Mouse (Mus musculus): ENCODE results near the gene H3f3a. TPM values are rescaled to one million over a fixed set of nuclear protein-coding genes. Genes with fewer than 3 reads are reported as not detected.

H3f3a gene
- total RNA-seq, 4 experiments from 2014 or later, result 274 to 310 (median 289) TPM

GRCm38 (mm10) chr1:180762679-180763078 lies 51.1 kb downstream of the H3f3a start:
- DNase-seq (ENCODE audit: low spot score in 2 of 2), result no peak

- no peak for DNase-seq (ENCODE audit: low spot score in 2 of 2)
Measured at GRCm38 (mm10) chr1:180762180-180762579, 51.6 kb downstream of the H3f3a start.

- DNase-seq (ENCODE audit: low spot score in 2 of 2), result no peak
Measured at GRCm38 (mm10) chr1:180757956-180758520, 55.7 kb downstream of the H3f3a start.

- no peak for DNase-seq (ENCODE audit: low spot score in 2 of 2)
Measured at GRCm38 (mm10) chr1:180757252-180757955, 56.3 kb downstream of the H3f3a start.

- no peak for DNase-seq (ENCODE audit: low spot score in 2 of 2)
Measured at GRCm38 (mm10) chr1:180756711-180757110, 57.0 kb downstream of the H3f3a start.

- DNase-seq (ENCODE audit: low spot score in 2 of 2), result no peak
Measured at GRCm38 (mm10) chr1:180754376-180754775, 59.4 kb downstream of the H3f3a start.

- no peak for DNase-seq (ENCODE audit: low spot score in 2 of 2)
Measured at GRCm38 (mm10) chr1:180752115-180752514, 61.6 kb downstream of the H3f3a start.

Other genes with a start within 250 kb of the H3f3a start
- 10 to 100 TPM; 52.8 to 68.4 (median 58.4) TPM for gene Parp1, start 245.0 kb downstream of the H3f3a start, total RNA-seq (2022)
- 1 to 10 TPM; 3.6 to 4.6 (median 4.1) TPM for gene Lin9, start 172.8 kb downstream of the H3f3a start, total RNA-seq (2022)
- not detected for gene Mixl1, start 116.9 kb downstream of the H3f3a start, total RNA-seq (2022)
- 10 to 100 TPM; 10.2 to 15.0 (median 13.6) TPM for gene Acbd3, start 87.9 kb downstream of the H3f3a start, total RNA-seq (2022)
- gene Sde2, start 37.2 kb upstream of the H3f3a start, total RNA-seq (2022), result 1 to 10 TPM; 6.8 to 8.4 (median 7.6) TPM
- gene Lefty2, start 79.2 kb upstream of the H3f3a start, total RNA-seq (2022), result not detected
- 10 to 100 TPM in 3 of 4 experiments, 1 to 10 TPM in 1; 9.3 to 11.4 (median 10.8) TPM for gene Pycr2, start 90.3 kb upstream of the H3f3a start, total RNA-seq (2022)
- under 1 TPM in 3 of 4 experiments, not detected in 1; 0.19 to 0.34 (median 0.24) TPM for gene Lefty1, start 121.1 kb upstream of the H3f3a start, total RNA-seq (2022)
- 10 to 100 TPM; 14.9 to 18.2 (median 16.2) TPM for gene Tmem63a, start 128.4 kb upstream of the H3f3a start, total RNA-seq (2022)
- 10 to 100 TPM; 14.5 to 20.7 (median 16.2) TPM for gene Ephx1, start 207.0 kb upstream of the H3f3a start, total RNA-seq (2022)
- not detected for gene 9130409I23Rik, start 237.3 kb upstream of the H3f3a start, total RNA-seq (2022)